Mouse (Mus musculus): ENCODE results near the gene Nos1ap.
A peak's percentile ranks its signal among the peaks of the same experiment; 100 is the strongest.

Gene Nos1ap

DNA sequence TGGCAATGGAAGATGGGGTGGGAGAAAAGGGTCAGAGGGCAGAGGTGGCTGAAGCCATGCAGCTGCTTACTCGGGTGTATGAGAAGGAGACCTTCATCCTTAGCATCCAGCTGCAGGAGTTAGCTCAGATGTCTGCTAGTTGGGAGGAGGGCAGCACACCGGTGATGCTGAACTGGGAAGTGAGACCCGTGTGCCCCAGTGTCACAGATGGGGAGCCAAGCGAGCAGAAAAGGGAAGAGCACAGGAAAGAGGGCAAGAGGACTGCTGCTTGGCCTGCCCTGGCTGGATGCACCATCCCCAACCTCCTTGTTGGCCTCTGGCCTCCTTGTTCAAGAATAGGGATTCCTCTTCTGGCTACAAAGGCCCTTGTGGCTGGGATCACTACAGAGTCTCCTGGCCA lies 290.2 kb downstream of the Nos1ap start:
- DNase-seq (ENCODE audit: low read depth, low spot score): no peak

DNA sequence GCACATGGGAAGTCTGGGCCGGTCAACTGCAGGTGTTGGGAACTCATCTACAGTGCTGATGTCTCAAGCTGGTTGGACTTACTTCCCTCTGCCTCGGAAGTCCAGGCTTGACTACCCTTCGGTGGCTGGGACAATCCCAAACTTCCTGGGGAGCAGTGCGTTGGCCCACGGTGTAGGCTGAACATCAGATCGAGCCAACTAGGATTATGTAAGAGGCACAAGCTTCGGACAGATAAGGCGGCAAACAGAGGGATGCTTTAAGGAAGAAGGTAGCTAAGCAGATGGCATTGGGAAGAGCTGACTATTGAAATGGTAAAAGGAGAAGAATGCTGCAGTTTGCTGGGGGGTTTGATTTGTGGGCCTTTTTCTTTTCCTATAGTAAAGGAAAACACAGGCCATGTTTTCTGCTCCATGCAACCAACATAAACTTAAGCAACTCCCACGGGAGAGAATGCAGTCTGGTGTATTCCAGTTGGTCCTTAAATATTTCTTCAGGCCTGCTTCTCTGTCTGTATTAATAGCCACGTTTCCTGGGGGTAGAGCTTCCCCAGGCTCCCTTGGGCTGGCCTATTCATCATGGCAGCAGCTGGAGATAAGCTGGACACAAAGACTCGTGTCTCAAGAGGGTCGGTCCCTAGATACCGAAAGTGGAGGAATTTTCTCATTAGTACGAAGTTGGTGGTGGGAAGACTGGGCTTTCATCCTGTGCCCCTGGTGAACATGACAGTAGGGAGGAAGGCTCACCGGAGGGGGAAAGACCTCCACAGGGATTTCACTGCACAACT lies 294.7 kb downstream of the Nos1ap start:
- peak; percentile 5 for DNase-seq (ENCODE audit: low read depth, low spot score)

DNA sequence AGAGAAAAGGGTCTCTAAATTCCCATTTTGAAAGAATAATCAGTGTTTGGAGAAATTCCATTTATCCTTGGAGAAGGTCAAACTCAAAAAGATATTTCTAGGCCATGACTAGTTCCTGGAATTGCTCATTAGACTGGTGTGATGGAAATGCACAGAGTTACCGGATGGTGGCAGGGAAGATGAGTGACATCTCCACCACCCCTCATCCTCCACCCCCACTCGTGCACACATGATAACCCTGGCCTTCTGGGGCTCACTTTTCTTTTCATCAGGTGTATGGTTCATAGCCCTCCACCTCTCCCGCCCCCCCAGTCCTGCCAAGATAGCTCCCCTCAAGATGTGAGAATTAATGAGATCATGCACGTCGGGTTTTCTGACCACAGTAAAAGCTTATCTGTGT lies 296.4 kb downstream of the Nos1ap start:
- no peak for DNase-seq (ENCODE audit: low read depth, low spot score)

DNA sequence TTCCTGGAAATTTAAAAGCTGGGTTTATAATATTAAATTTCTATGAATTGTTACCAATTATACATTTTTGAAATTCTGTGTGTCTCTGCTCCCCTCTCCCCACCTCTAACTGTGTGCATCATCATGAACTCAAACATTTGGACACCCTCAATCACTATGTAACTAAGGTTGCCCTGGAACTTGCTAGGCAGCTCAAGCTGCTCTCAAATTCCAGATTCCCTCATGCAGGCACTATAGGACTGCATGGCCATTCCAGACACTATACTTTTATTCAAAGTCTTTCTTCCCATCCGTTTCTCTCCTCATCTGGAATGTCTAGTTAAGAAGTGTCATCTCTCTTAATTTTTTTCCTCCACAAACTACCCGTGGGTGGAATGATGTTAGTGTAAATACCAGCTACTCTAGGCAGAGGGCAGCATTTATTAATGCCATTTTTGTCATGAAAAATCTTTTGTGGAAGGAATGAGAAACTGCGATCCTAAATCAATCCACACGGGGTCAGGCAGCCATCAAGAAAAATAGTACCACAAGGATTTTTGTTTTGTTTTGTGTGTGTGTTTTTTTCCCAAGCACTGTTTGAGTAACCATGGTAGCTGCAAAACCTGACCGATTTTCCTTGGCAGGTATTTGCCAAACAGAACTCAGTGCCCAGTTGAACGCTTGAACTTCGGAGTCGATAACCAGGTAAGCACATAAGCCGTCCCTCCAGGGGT lies 297.3 kb downstream of the Nos1ap start:
- DNase-seq (ENCODE audit: low read depth, low spot score): peak; percentile 70

DNA sequence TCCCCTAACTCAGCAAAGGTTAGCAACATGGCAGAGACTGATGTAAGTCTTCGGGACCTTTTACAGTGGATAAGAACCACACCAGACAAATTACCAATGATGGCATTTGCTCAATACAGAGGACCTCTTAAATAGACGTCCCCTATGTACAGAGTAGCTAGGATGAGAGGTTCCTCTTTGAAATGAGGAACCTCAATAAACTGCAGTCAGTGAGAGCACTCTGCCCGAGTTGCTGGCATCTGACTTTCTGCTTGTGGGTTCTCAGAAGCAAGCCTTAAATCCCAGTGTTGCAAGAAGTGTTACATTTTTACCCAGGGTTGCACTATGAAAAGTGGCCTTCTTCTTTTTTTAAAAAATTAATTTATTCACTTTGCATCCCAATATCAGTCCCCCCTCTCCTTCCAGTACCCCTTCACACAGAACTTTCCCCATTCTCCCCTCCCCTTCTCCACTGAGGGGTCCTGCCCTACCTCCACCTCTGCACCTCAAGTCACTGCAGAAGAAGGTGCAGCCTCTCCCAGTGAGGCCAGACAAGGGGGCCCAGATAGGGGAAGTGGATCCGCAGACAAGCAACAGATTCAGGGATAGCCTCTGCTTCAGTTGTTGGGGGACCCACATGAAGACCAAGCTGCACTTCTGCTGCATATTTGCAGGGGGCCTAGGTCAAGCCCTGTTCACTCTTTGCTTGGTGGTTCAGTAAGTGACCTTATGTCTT lies 307.1 kb downstream of the Nos1ap start:
- DNase-seq (ENCODE audit: low read depth, low spot score): no peak

DNA sequence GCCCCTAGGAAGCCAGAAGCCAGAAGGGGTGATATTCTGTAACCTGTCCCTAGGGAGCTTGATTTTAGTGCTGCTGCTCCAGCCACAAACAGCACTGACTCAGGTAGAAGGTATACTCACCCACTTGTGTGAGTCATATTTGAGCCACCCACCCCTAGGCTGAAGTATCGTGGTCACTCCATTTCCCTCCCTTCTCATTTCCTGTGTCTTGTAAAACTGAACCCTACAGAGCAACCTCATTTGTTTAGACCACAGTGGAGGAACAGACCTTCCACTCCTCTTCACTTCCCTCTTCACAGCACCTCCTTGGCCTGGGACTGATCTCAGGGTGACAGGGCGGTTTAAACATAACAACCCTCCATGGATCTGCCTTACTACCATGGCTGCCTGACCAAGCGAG lies 312.6 kb downstream of the Nos1ap start, which contains the start of gene Sh2d1b1:
Sh2d1b1 (plus strand) TSS at position 305 of the 400 bp plus-strand sequence.
- no peak for DNase-seq (ENCODE audit: low read depth, low spot score)

DNA sequence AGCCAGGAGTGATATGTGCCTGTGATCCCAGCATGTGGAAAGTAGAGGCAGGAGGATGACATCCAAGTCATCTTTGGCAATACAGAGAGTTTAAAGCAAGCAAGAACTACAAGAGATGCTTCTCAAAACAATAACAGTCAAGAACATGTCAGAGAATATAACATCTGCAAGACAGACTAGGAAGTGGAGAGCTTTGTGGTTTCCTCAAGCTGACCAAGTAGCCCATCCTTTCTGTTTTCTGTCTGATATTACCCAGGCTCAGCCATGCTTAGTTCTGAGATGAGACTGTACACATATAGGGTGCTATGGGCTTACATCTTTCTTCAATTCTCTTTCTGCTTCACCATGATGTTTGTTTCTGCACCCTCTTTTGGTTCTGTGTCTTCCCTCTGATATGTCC lies 316.4 kb downstream of the Nos1ap start:
- DNase-seq (ENCODE audit: low read depth, low spot score): no peak

DNA sequence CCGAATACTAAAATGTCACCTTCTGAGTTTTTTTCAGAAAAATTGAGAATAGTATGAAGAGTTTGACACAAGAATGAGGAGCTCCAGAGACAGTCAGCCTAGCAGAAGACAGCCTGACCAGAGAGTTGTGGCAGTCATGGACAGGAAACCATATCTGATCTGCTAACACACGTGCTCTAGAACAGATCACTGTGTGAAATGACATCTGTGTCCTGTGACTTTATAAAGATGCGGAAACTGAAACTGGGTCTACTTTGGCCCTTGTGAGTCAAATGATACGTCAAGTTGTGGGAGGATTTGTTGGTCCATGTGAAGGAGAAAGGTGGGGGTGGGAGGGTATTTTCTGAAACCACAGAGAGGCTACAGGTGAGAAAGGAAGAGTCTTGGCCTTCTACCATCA lies 319.0 kb downstream of the Nos1ap start:
- DNase-seq (ENCODE audit: low read depth, low spot score): no peak

DNA sequence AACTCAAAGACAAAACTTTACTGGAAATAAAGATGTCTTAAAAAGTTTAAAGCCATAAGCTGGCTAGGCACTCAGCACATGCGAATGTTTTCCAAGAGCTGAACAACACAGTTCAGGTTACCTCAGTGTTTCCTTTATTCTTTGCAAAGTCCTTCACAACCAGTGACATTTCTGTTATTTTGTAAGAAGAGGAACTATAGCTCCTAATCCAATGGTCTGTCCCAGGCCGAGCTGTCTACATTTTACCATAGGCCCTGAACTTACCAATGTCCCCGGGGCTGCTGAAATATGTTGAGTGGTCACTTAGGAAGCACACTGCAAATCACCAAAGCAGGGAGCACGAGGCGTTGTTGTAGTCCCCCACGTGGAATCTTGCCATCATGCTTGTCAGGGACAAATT lies 319.4 kb downstream of the Nos1ap start:
- no peak for DNase-seq (ENCODE audit: low read depth, low spot score)

DNA sequence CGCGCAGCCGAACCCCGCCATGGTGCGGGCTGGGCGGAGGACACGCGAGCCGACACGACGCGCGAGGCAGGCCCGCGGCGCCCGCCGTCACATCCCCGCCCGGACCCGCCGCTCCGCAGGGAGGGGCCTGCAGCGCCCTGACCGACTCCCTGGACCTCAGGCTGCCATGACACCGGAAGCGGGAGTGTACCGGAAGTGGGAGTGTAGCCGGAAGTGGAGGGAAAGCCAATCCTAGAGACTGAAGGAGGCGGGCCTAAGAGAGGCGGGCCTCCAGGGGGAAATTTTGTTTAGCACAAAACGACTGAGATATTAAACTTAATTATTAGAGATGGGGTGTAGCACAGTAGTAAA lies 334.1 kb downstream of the Nos1ap start:
- DNase-seq (ENCODE audit: low read depth, low spot score): peak; percentile 81

DNA sequence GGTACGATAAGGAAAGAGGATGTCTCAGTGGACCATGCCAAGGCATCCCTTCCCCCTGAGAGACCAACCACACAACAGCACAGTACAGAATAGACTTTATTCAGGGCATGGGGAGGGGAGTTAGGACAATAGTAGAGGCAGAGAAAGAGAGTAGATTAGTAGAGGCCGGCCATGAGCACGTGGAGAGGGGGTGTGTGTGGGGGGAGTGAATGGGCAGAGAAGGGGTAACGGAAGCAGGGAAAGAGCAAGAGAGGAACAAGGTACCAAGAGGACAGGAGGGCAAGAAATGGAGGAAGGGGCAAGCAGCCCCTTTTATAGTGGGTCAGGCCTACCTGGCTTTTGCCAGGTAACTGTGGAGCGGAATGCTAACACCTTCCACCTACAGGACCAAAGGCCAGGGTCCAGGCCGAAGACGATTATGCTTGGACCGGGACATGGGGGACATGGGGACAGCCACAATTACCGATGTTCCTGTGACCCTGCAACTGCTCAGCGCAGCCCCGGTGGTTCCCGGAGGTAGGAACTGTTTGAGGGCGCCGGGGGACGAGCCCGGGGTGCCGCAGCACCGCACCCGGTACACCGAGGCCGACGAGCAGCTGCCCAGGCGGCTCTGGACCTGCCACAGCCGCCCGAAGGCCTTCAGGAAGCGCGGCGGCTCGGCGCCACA lies 334.6 kb downstream of the Nos1ap start:
- DNase-seq (ENCODE audit: low read depth, low spot score): no peak

Measured in mesoderm, embryonic 11.5 days (tissue).